Mouse (Mus musculus): ENCODE results near the gene Trim62. TPM values are rescaled to one million over a fixed set of nuclear protein-coding genes. Genes with fewer than 3 reads are reported as not detected.

Gene Trim62
- polyA plus RNA-seq (2015; fragmentation: Nextera tagmentation; extraction: Ambion mirVana): 3.5 and 3.8 TPM in 2 replicates

GRCm38 (mm10) chr4:128883379-128883781, at the start of gene Trim62:
TSS of gene Trim62 (plus strand) at chr4:128883580.
- Histone ChIP-seq H3K36me3 (no peaks in the 10 kb centered on the region), H3K27ac (peak within 1 kb of the TSS; percentile 66), H3K9ac (peak within 1 kb of the TSS; percentile 66), H3K27me3 (replicated peaks) (no peaks in the 10 kb centered on the region), H3K4me2 (replicated peaks) (peak within 1 kb of the TSS; percentile 100), H3K4me1 (replicated peaks) (peaks cover 25% of the 10 kb centered on the region), H3K4me3 (replicated peaks) (peak within 1 kb of the TSS; percentile 73), H3K9me3 (no peaks in the 10 kb centered on the region)
- under 1% methylated on average over 27 of the region's 37 CpGs for WGBS
- peak; percentile 88 for ATAC-seq

- no peak for ATAC-seq
- H3K27ac ChIP-seq: 0 out of 2 replicates have a peak overlapping the region, but pooled peaks have one; percentile 7
- WGBS: 47% methylated on average over 5 of the region's 5 CpGs
Measured at GRCm38 (mm10) chr4:128838202-128838601, 45.2 kb upstream of the Trim62 start.

GRCm38 (mm10) chr4:128839811-128840738, 43.3 kb upstream of the Trim62 start:
- peak overlapping the region; percentile 86 for H3K27ac ChIP-seq
- peaks cover 24% of the 10 kb centered on the region for H3K4me1 ChIP-seq (replicated peaks)
- no peak overlapping the region for H3K4me3 ChIP-seq (replicated peaks)
- H3K9me3 ChIP-seq: no peaks in the 10 kb centered on the region
- H3K9ac ChIP-seq: no peak overlapping the region
- no peaks in the 10 kb centered on the region for H3K36me3 ChIP-seq
- 29% methylated on average over 16 of the region's 16 CpGs for WGBS
- no peaks in the 10 kb centered on the region for H3K27me3 ChIP-seq (replicated peaks)
- H3K4me2 ChIP-seq (replicated peaks): no peak overlapping the region
- peak; percentile 84 for ATAC-seq

More at GRCm38 (mm10) chr4:128838202-128838601, 45.2 kb upstream of the Trim62 start:
- peaks cover 21% of the 10 kb centered on the region for H3K4me1 ChIP-seq (replicated peaks)
- H3K9me3 ChIP-seq: no peaks in the 10 kb centered on the region
- H3K4me2 ChIP-seq (replicated peaks): no peak overlapping the region
- H3K4me3 ChIP-seq (replicated peaks): no peak overlapping the region
- H3K27me3 ChIP-seq (replicated peaks): no peaks in the 10 kb centered on the region
- H3K36me3 ChIP-seq: no peaks in the 10 kb centered on the region
- H3K9ac ChIP-seq: no peak overlapping the region

- no peak overlapping the region for H3K27ac ChIP-seq
- H3K4me2 ChIP-seq (replicated peaks): no peak overlapping the region
- H3K4me3 ChIP-seq (replicated peaks): no peak overlapping the region
- H3K9me3 ChIP-seq: no peaks in the 10 kb centered on the region
- H3K9ac ChIP-seq: no peak overlapping the region
- no peaks in the 10 kb centered on the region for H3K27me3 ChIP-seq (replicated peaks)
- no peak for ATAC-seq
- 55% methylated on average over 8 of the region's 8 CpGs for WGBS
- peaks cover 24% of the 10 kb centered on the region for H3K4me1 ChIP-seq (replicated peaks)
- H3K36me3 ChIP-seq: no peaks in the 10 kb centered on the region
Measured at GRCm38 (mm10) chr4:128841259-128841658, 42.1 kb upstream of the Trim62 start.

- Histone ChIP-seq H3K27ac (no peak overlapping the region), H3K4me2 (replicated peaks) (no peak overlapping the region), H3K36me3 (no peaks in the 10 kb centered on the region), H3K9ac (no peak overlapping the region), H3K9me3 (no peaks in the 10 kb centered on the region), H3K4me1 (replicated peaks) (0 out of 2 replicates have a peak, but pooled peaks cover 14% of the 10 kb centered on the region), H3K4me3 (replicated peaks) (no peak overlapping the region), H3K27me3 (replicated peaks) (no peaks in the 10 kb centered on the region)
- 28% methylated on average over 13 of the region's 13 CpGs for WGBS
- no peak for ATAC-seq
Measured at GRCm38 (mm10) chr4:128844566-128844965, 38.8 kb upstream of the Trim62 start.

GRCm38 (mm10) chr4:128845367-128845973, 37.9 kb upstream of the Trim62 start:
- 67% methylated on average over 12 of the region's 12 CpGs for WGBS
- Histone ChIP-seq H3K36me3 (no peaks in the 10 kb centered on the region), H3K9me3 (no peaks in the 10 kb centered on the region), H3K27ac (no peak overlapping the region), H3K4me2 (replicated peaks) (no peak overlapping the region), H3K4me1 (replicated peaks) (0 out of 2 replicates have a peak, but pooled peaks cover 7% of the 10 kb centered on the region), H3K9ac (no peak overlapping the region), H3K27me3 (replicated peaks) (no peaks in the 10 kb centered on the region), H3K4me3 (replicated peaks) (no peak overlapping the region)
- ATAC-seq: no peak

- Histone ChIP-seq H3K9ac (no peak overlapping the region), H3K9me3 (no peaks in the 10 kb centered on the region), H3K4me2 (replicated peaks) (no peak overlapping the region), H3K4me1 (replicated peaks) (0 out of 2 replicates have a peak, but pooled peaks cover 3% of the 10 kb centered on the region), H3K27me3 (replicated peaks) (no peaks in the 10 kb centered on the region), H3K36me3 (no peaks in the 10 kb centered on the region), H3K4me3 (replicated peaks) (no peak overlapping the region), H3K27ac (no peak overlapping the region)
- WGBS: 93% methylated on average over 3 of the region's 3 CpGs
- ATAC-seq: no peak
Measured at GRCm38 (mm10) chr4:128848961-128849360, 34.4 kb upstream of the Trim62 start.

GRCm38 (mm10) chr4:128849686-128850085, 33.7 kb upstream of the Trim62 start:
- H3K9ac ChIP-seq: no peak overlapping the region
- 65% methylated on average over 7 of the region's 7 CpGs for WGBS
- no peak overlapping the region for H3K27ac ChIP-seq
- H3K4me1 ChIP-seq (replicated peaks): 0 out of 2 replicates have a peak, but pooled peaks cover under 1% of the 10 kb centered on the region
- H3K9me3 ChIP-seq: no peaks in the 10 kb centered on the region
- no peaks in the 10 kb centered on the region for H3K27me3 ChIP-seq (replicated peaks)
- H3K36me3 ChIP-seq: no peaks in the 10 kb centered on the region
- no peak overlapping the region for H3K4me3 ChIP-seq (replicated peaks)
- ATAC-seq: no peak
- no peak overlapping the region for H3K4me2 ChIP-seq (replicated peaks)

- H3K4me3 ChIP-seq (replicated peaks): no peak overlapping the region
- H3K27me3 ChIP-seq (replicated peaks): no peaks in the 10 kb centered on the region
- ATAC-seq: no peak
- no peak overlapping the region for H3K9ac ChIP-seq
- no peaks in the 10 kb centered on the region for H3K9me3 ChIP-seq
- no peak overlapping the region for H3K27ac ChIP-seq
- H3K36me3 ChIP-seq: no peaks in the 10 kb centered on the region
- no peaks in the 10 kb centered on the region for H3K4me1 ChIP-seq (replicated peaks)
- WGBS: 83% methylated on average over 12 of the region's 12 CpGs
- H3K4me2 ChIP-seq (replicated peaks): no peak overlapping the region
Measured at GRCm38 (mm10) chr4:128852266-128852887, 31.0 kb upstream of the Trim62 start.

- WGBS: 82% methylated on average over 11 of the region's 11 CpGs
- no peak overlapping the region for H3K4me3 ChIP-seq (replicated peaks)
Measured at GRCm38 (mm10) chr4:128853117-128853516, 30.3 kb upstream of the Trim62 start.

GRCm38 (mm10) chr4:128855613-128856040, 27.8 kb upstream of the Trim62 start:
- H3K27ac ChIP-seq: no peak overlapping the region
- H3K9ac ChIP-seq: no peak overlapping the region
- H3K27me3 ChIP-seq (replicated peaks): no peaks in the 10 kb centered on the region
- H3K4me3 ChIP-seq (replicated peaks): no peak overlapping the region
- H3K4me2 ChIP-seq (replicated peaks): no peak overlapping the region
- H3K9me3 ChIP-seq: no peaks in the 10 kb centered on the region
- no peaks in the 10 kb centered on the region for H3K4me1 ChIP-seq (replicated peaks)
- no peaks in the 10 kb centered on the region for H3K36me3 ChIP-seq
- peak; percentile 70 for ATAC-seq
- WGBS: 56% methylated on average over 4 of the region's 4 CpGs

More at GRCm38 (mm10) chr4:128853117-128853516, 30.3 kb upstream of the Trim62 start:
- Histone ChIP-seq H3K4me2 (replicated peaks) (no peak overlapping the region), H3K9me3 (no peaks in the 10 kb centered on the region), H3K36me3 (no peaks in the 10 kb centered on the region), H3K9ac (no peak overlapping the region), H3K27ac (no peak overlapping the region), H3K4me1 (replicated peaks) (no peaks in the 10 kb centered on the region), H3K27me3 (replicated peaks) (no peaks in the 10 kb centered on the region)
- ATAC-seq: no peak

GRCm38 (mm10) chr4:128857212-128857611, 26.2 kb upstream of the Trim62 start:
- Histone ChIP-seq H3K36me3 (no peaks in the 10 kb centered on the region), H3K9ac (no peak overlapping the region), H3K9me3 (no peaks in the 10 kb centered on the region), H3K4me3 (replicated peaks) (no peak overlapping the region), H3K27ac (no peak overlapping the region), H3K27me3 (replicated peaks) (no peaks in the 10 kb centered on the region), H3K4me2 (replicated peaks) (no peak overlapping the region), H3K4me1 (replicated peaks) (no peaks in the 10 kb centered on the region)
- ATAC-seq: no peak
- 62% methylated on average over 2 of the region's 2 CpGs for WGBS
